Comparison of ENCODE assay signal across 9 mouse cellular contexts in genomic region chr8:123255170-123255569, GRCm38 (mm10). TPM values are rescaled to one million over a fixed set of nuclear protein-coding genes. Genes with fewer than 3 reads are reported as not detected.
A peak's percentile ranks its signal among the peaks of the same experiment; 100 is the strongest.
DNase-seq lines count a peak whose midpoint lies in the region; ATAC-seq and TF ChIP-seq lines count a peak whose summit lies in the region.
"Had no signal": no experiment of that assay in that cellular context is flagged by ENCODE, and none has a peak within 500 bp of the region (broad histone marks: within the 10 kb centered on the region; RNA-seq: fewer than 3 reads in every experiment).

No protein-coding gene starts in this region.

- no peaks in the 10 kb centered on the region for H3K27me3 ChIP-seq in lung, postnatal 0 days (replicated peaks; ENCODE audit: insufficient read depth, low read length)
- H3K27me3 ChIP-seq in forebrain, embryonic 10.5 days (ENCODE audit: poor library complexity, severe bottlenecking) = no peaks in the 10 kb centered on the region
- H3K27me3 ChIP-seq in liver, embryonic 13.5 days = no peaks in the 10 kb centered on the region
- H3K27me3 ChIP-seq in stomach, postnatal 0 days (ENCODE audit: control insufficient read depth, insufficient read depth, low read length) = no peaks in the 10 kb centered on the region

- no peak for ATAC-seq in lung, postnatal 0 days
- ATAC-seq in liver, embryonic 13.5 days (ENCODE audit: low read depth) = no peak
- ATAC-seq in stomach, postnatal 0 days (ENCODE audit: low FRiP score, low TSS enrichment) = no peak

- peaks cover 10% of the 10 kb centered on the region for H3K4me1 ChIP-seq in lung, postnatal 0 days (ENCODE audit: insufficient read depth, low read depth, low read length)
- H3K4me1 ChIP-seq in forebrain, embryonic 10.5 days = peaks cover 40% of the 10 kb centered on the region
- H3K4me1 ChIP-seq in liver, embryonic 13.5 days (replicated peaks) = peaks cover 28% of the 10 kb centered on the region
- no peaks in the 10 kb centered on the region; the same call in none of the 2 replicates for H3K4me1 ChIP-seq in stomach, postnatal 0 days (replicated peaks; ENCODE audit: control insufficient read depth, insufficient read depth)

- H3K9ac ChIP-seq in lung, postnatal 0 days (replicated peaks; ENCODE audit: low read depth) = peak overlapping the region; percentile 98
- peak overlapping the region; percentile 97 for H3K9ac ChIP-seq in liver, embryonic 13.5 days
- peak overlapping the region; percentile 96 for H3K9ac ChIP-seq in stomach, postnatal 0 days (ENCODE audit: low read length)

- H3K27ac ChIP-seq in lung, postnatal 0 days (ENCODE audit: low read length) = no peak overlapping the region
- no peak overlapping the region for H3K27ac ChIP-seq in forebrain, embryonic 10.5 days
- H3K27ac ChIP-seq in liver, embryonic 13.5 days = peak overlapping the region; percentile 84; the same call in 1 of the 2 replicates
- no peak overlapping the region for H3K27ac ChIP-seq in stomach, postnatal 0 days (replicated peaks)

- peak; percentile 18 for DNase-seq in lung, postnatal 0 days (ENCODE audit: low spot score)
- DNase-seq in lung, postnatal 14 days = no peak
- DNase-seq in forebrain, embryonic 10.5 days (ENCODE audit: extremely low spot score, low spot score) = no peak
- DNase-seq in liver, embryonic 13.5 days = no peak
- DNase-seq in stomach, postnatal 0 days (ENCODE audit: low spot score) = no peak
- DNase-seq in layer of hippocampus, adult 11-12 months (ENCODE audit: low spot score) = no peak
- DNase-seq in layer of hippocampus, postnatal 25 days (ENCODE audit: extremely low spot score in 1 of 2, low spot score in 1 of 2) = no peak
- DNase-seq: cerebellum, adult 11 months; right cerebral cortex, postnatal 25 days had no signal

- no peak for TF ChIP-seq EP300 in lung, postnatal 0 days (IDR thresholded peaks at IDR 0.05)
- no peak for TF ChIP-seq EP300 in stomach, postnatal 0 days (optimal IDR thresholded peaks at IDR 0.05)

- no peaks in the 10 kb centered on the region for H3K9me3 ChIP-seq in lung, postnatal 0 days (ENCODE audit: low read length)
- H3K9me3 ChIP-seq in forebrain, embryonic 10.5 days = no peaks in the 10 kb centered on the region
- no peaks in the 10 kb centered on the region for H3K9me3 ChIP-seq in liver, embryonic 13.5 days (replicated peaks)
- no peaks in the 10 kb centered on the region for H3K9me3 ChIP-seq in stomach, postnatal 0 days (ENCODE audit: control insufficient read depth, low read length)

- TF ChIP-seq CTCF in lung, postnatal 0 days (IDR thresholded peaks at IDR 0.05) = peak; percentile 53
- TF ChIP-seq CTCF in stomach, postnatal 0 days (IDR thresholded peaks at IDR 0.05; ENCODE audit: low read depth) = peak; percentile 49

- peak overlapping the region; percentile 84 for H3K4me2 ChIP-seq in lung, postnatal 0 days (replicated peaks; ENCODE audit: low read depth, low read length)
- H3K4me2 ChIP-seq in liver, embryonic 13.5 days = peak overlapping the region; percentile 96
- peak overlapping the region; percentile 94 for H3K4me2 ChIP-seq in stomach, postnatal 0 days (replicated peaks; ENCODE audit: low read depth)

- WGBS in lung, postnatal 0 days = 70% methylated on average over 6 of the region's 6 CpGs
- WGBS in forebrain, embryonic 10.5 days = 65% methylated on average over 6 of the region's 6 CpGs
- 64% methylated on average over 6 of the region's 6 CpGs for WGBS in liver, embryonic 13.5 days (ENCODE audit: insufficient replicate concordance)
- 63% methylated on average over 6 of the region's 6 CpGs for WGBS in stomach, postnatal 0 days

- H3K4me3 ChIP-seq in lung, postnatal 0 days (ENCODE audit: low read depth, low read length) = peak overlapping the region; percentile 94
- H3K4me3 ChIP-seq in forebrain, embryonic 10.5 days = peak overlapping the region; percentile 94
- H3K4me3 ChIP-seq in liver, embryonic 13.5 days (replicated peaks) = peak overlapping the region; percentile 97
- H3K4me3 ChIP-seq in stomach, postnatal 0 days (ENCODE audit: low read depth, low read length) = peak overlapping the region; percentile 97

- H3K36me3 ChIP-seq in lung, postnatal 0 days (ENCODE audit: insufficient read depth, low read length) = 0 out of 2 replicates have a peak, but pooled peaks cover 32% of the 10 kb centered on the region
- H3K36me3 ChIP-seq in forebrain, embryonic 10.5 days (replicated peaks) = peaks cover 68% of the 10 kb centered on the region
- H3K36me3 ChIP-seq in liver, embryonic 13.5 days = peaks cover 57% of the 10 kb centered on the region
- peaks cover 29% of the 10 kb centered on the region for H3K36me3 ChIP-seq in stomach, postnatal 0 days (ENCODE audit: control insufficient read depth, insufficient read depth, low read length)

RNA-seq across cellular contexts. Expression of gene Vps9d1, which starts 1.0 kb away (rescaled TPM):
- 14.0 and 14.3 TPM in 2 replicates for polyA plus RNA-seq in lung, postnatal 0 days (2015; fragmentation: Nextera tagmentation; extraction: Ambion mirVana)
- 21.2 and 23.5 TPM in 2 replicates for polyA plus RNA-seq in forebrain, embryonic 10.5 days (2016; fragmentation: Nextera tagmentation; extraction: Ambion mirVana)
- polyA plus RNA-seq in liver, embryonic 13.5 days (2015; fragmentation: Nextera tagmentation; extraction: Ambion mirVana) = 4.0 and 4.4 TPM in 2 replicates
- 10.3 and 11.2 TPM in 2 replicates for polyA plus RNA-seq in stomach, postnatal 0 days (2015; fragmentation: Nextera tagmentation; extraction: Ambion mirVana)
- total RNA-seq in layer of hippocampus, postnatal 25 days (2021) = 10 to 100 TPM; 57.4 to 65.0 TPM

RNA-seq across cellular contexts. Expression of gene Zfp276, which starts 1.2 kb away (rescaled TPM):
- 14.4 and 14.6 TPM in 2 replicates for polyA plus RNA-seq in lung, postnatal 0 days (2015; fragmentation: Nextera tagmentation; extraction: Ambion mirVana)
- 23.4 and 24.0 TPM in 2 replicates for polyA plus RNA-seq in forebrain, embryonic 10.5 days (2016; fragmentation: Nextera tagmentation; extraction: Ambion mirVana)
- polyA plus RNA-seq in liver, embryonic 13.5 days (2015; fragmentation: Nextera tagmentation; extraction: Ambion mirVana) = 6.3 and 7.1 TPM in 2 replicates
- 7.8 and 8.3 TPM in 2 replicates for polyA plus RNA-seq in stomach, postnatal 0 days (2015; fragmentation: Nextera tagmentation; extraction: Ambion mirVana)
- 10 to 100 TPM; 19.1 to 23.7 TPM for total RNA-seq in layer of hippocampus, postnatal 25 days (2021)

RNA-seq across cellular contexts. Expression of gene Spata2l, which starts 19.1 kb away (rescaled TPM):
- polyA plus RNA-seq in lung, postnatal 0 days (2015; fragmentation: Nextera tagmentation; extraction: Ambion mirVana) = 4.8 TPM in 2 replicates
- polyA plus RNA-seq in forebrain, embryonic 10.5 days (2016; fragmentation: Nextera tagmentation; extraction: Ambion mirVana) = 1.4 and 1.8 TPM in 2 replicates
- 1.2 TPM in 2 replicates for polyA plus RNA-seq in liver, embryonic 13.5 days (2015; fragmentation: Nextera tagmentation; extraction: Ambion mirVana)
- polyA plus RNA-seq in stomach, postnatal 0 days (2015; fragmentation: Nextera tagmentation; extraction: Ambion mirVana) = 3.1 and 3.6 TPM in 2 replicates
- total RNA-seq in layer of hippocampus, postnatal 25 days (2021) = 10 to 100 TPM; 85.7 to 94.3 TPM

RNA-seq across cellular contexts. Expression of gene Cdk10, which starts 30.5 kb away (rescaled TPM):
- polyA plus RNA-seq in lung, postnatal 0 days (2015; fragmentation: Nextera tagmentation; extraction: Ambion mirVana) = 23.4 and 28.3 TPM in 2 replicates
- 36.8 and 40.3 TPM in 2 replicates for polyA plus RNA-seq in forebrain, embryonic 10.5 days (2016; fragmentation: Nextera tagmentation; extraction: Ambion mirVana)
- polyA plus RNA-seq in liver, embryonic 13.5 days (2015; fragmentation: Nextera tagmentation; extraction: Ambion mirVana) = 11.8 and 12.0 TPM in 2 replicates
- polyA plus RNA-seq in stomach, postnatal 0 days (2015; fragmentation: Nextera tagmentation; extraction: Ambion mirVana) = 16.1 and 16.7 TPM in 2 replicates
- 10 to 100 TPM; 77.3 to 94.0 TPM for total RNA-seq in layer of hippocampus, postnatal 25 days (2021)

RNA-seq across cellular contexts. Expression of gene Spata33, which starts 42.5 kb away (rescaled TPM):
- polyA plus RNA-seq in lung, postnatal 0 days (2015; fragmentation: Nextera tagmentation; extraction: Ambion mirVana) = 3.2 and 4.8 TPM in 2 replicates
- 5.2 and 5.8 TPM in 2 replicates for polyA plus RNA-seq in forebrain, embryonic 10.5 days (2016; fragmentation: Nextera tagmentation; extraction: Ambion mirVana)
- 0.37 and 0.43 TPM in 2 replicates for polyA plus RNA-seq in liver, embryonic 13.5 days (2015; fragmentation: Nextera tagmentation; extraction: Ambion mirVana)
- polyA plus RNA-seq in stomach, postnatal 0 days (2015; fragmentation: Nextera tagmentation; extraction: Ambion mirVana) = 0.91 and 0.94 TPM in 2 replicates
- 1 to 10 TPM; 6.5 to 7.3 TPM for total RNA-seq in layer of hippocampus, postnatal 25 days (2021)
